Mouse (Mus musculus): ENCODE data around the gene Depp1. TPM values are rescaled to one million over a fixed set of nuclear protein-coding genes. Genes with fewer than 3 reads are reported as not detected.

The Depp1 gene
- polyA plus RNA-seq, 1 experiment from 2014 or later = 10.0 TPM

Small RNAs within 50 kb of the gene (microRNA-seq; reads per million reads assigned to microRNA genes)
- 1.3 reads per million for gene Mir7043

Other genes with a start within 250 kb of the Depp1 start
- gene Alox5, start 189.4 kb upstream of the Depp1 start, polyA plus RNA-seq (2015; fragmentation: Nextera tagmentation; extraction: Ambion mirVana) = 0.30 and 0.79 TPM in 2 replicates
- not detected in 2 replicates for gene Olfr211, start 161.5 kb upstream of the Depp1 start, polyA plus RNA-seq (2015; fragmentation: Nextera tagmentation; extraction: Ambion mirVana)
- gene Olfr212, start 144.1 kb upstream of the Depp1 start, polyA plus RNA-seq (2015; fragmentation: Nextera tagmentation; extraction: Ambion mirVana) = 0.06 TPM in 1 of 2 replicates, not detected in the other
- gene Olfr213, start 112.2 kb upstream of the Depp1 start, polyA plus RNA-seq (2015; fragmentation: Nextera tagmentation; extraction: Ambion mirVana) = not detected in 2 replicates
- 0.34 and 0.54 TPM in 2 replicates for gene Gm5580, start 99.5 kb upstream of the Depp1 start, polyA plus RNA-seq (2015; fragmentation: Nextera tagmentation; extraction: Ambion mirVana)
- not detected in 2 replicates for gene Olfr214, start 96.4 kb upstream of the Depp1 start, polyA plus RNA-seq (2015; fragmentation: Nextera tagmentation; extraction: Ambion mirVana)
- not detected in 2 replicates for gene Olfr215, start 66.4 kb upstream of the Depp1 start, polyA plus RNA-seq (2015; fragmentation: Nextera tagmentation; extraction: Ambion mirVana)
- gene Zfp422, start 21.6 kb upstream of the Depp1 start, polyA plus RNA-seq (2015; fragmentation: Nextera tagmentation; extraction: Ambion mirVana) = 148 and 151 TPM in 2 replicates
- gene Rassf4, start 23.3 kb downstream of the Depp1 start, polyA plus RNA-seq (2015; fragmentation: Nextera tagmentation; extraction: Ambion mirVana) = 10.4 and 10.6 TPM in 2 replicates
- 0.47 and 0.70 TPM in 2 replicates for gene Tmem72, start 66.3 kb downstream of the Depp1 start, polyA plus RNA-seq (2015; fragmentation: Nextera tagmentation; extraction: Ambion mirVana)

Measured in midbrain, embryonic 15.5 days (tissue).